Mouse (Mus musculus) kidney, postnatal 0 days (tissue): ENCODE measurements around the gene Dbt. TPM values are rescaled to one million over a fixed set of nuclear protein-coding genes. Genes with fewer than 3 reads are reported as not detected.
A peak's percentile ranks its signal among the peaks of the same experiment; 100 is the strongest.

Source experiments
- ATAC-seq: fragments of 200-750 bp; cut with Nextera tagmentation; replicated peaks from 2 replicates; pipeline ENCODE4 v1.8.0; 2017; ENCODE audit warnings: low read depth, moderate number of reproducible peaks, moderate TSS enrichment, moderate library complexity; ENCODE audit not compliant: low FRiP score
- DNase-seq: peaks from one replicate; pipeline ENCODE4 v3.0.0-alpha.2; 2016; ENCODE audit warnings: low spot score
- H3K27ac ChIP-seq: fragments of 300-500 bp; sonication (generic); 2 replicates; pipeline ENCODE4 v1.5.1; 2014; ENCODE audit warnings: mild to moderate bottlenecking
- H3K27me3 ChIP-seq: fragments of 300-500 bp; sonication (generic); 2 replicates; pipeline ENCODE4 v1.6.1; 2014; ENCODE audit warnings: low read length, mixed read lengths; ENCODE audit not compliant: insufficient read depth
- H3K36me3 ChIP-seq: fragments of 300-500 bp; sonication (generic); 2 replicates; pipeline ENCODE4 v1.6.1; 2014; ENCODE audit warnings: low read length, mixed read lengths; ENCODE audit not compliant: insufficient read depth
- H3K4me1 ChIP-seq: fragments of 300-500 bp; sonication (generic); replicated peaks from 2 replicates; pipeline ENCODE4 v1.6.1; 2014; ENCODE audit warnings: antibody characterized with exemption, low read length, mixed read lengths; ENCODE audit not compliant: insufficient read depth
- H3K4me2 ChIP-seq: fragments of 300-500 bp; sonication (generic); 2 replicates; pipeline ENCODE4 v1.6.1; 2014; ENCODE audit warnings: mild to moderate bottlenecking, low read length, moderate library complexity, mixed read lengths
- H3K4me3 ChIP-seq: fragments of 300-500 bp; sonication (generic); replicated peaks from 2 replicates; pipeline ENCODE4 v1.5.1; 2014; ENCODE audit warnings: low read depth, low read length
- H3K9ac ChIP-seq: fragments of 300-500 bp; sonication (generic); 2 replicates; pipeline ENCODE4 v1.6.1; 2014; ENCODE audit warnings: low read depth, low read length
- H3K9me3 ChIP-seq: fragments of 300-500 bp; sonication (generic); replicated peaks from 2 replicates; pipeline ENCODE4 v1.6.1; 2016; ENCODE audit warnings: low read length, inconsistent platforms, mixed read lengths
- CTCF ChIP-seq: IDR thresholded peaks from 2 replicates; pipeline ENCODE4 v1.5.1; 2016; ENCODE audit warnings: antibody characterized with exemption, low read depth, mild to moderate bottlenecking, moderate library complexity
- WGBS: fragments of 180-500 bp; shearing (Covaris S2); extraction: QIAGEN DNeasy Blood & Tissue Kit; methylation state at CpG from one replicate; pipeline ENCODE4 v1.1.7; 2014; 5-methylcytosine and 5-hydroxymethylcytosine counted together
- polyA plus RNA-seq: library from polyadenylated mRNA; unstranded; fragments of >200 nt; fragmentation: Nextera tagmentation; extraction: Ambion mirVana; gene quantifications from 2 replicates; pipeline ENCODE4 v1.2.1, GENCODE M21; 2015

Gene Dbt
- polyA plus RNA-seq, 1 experiment from 2014 or later, result 12.6 TPM

DNA sequence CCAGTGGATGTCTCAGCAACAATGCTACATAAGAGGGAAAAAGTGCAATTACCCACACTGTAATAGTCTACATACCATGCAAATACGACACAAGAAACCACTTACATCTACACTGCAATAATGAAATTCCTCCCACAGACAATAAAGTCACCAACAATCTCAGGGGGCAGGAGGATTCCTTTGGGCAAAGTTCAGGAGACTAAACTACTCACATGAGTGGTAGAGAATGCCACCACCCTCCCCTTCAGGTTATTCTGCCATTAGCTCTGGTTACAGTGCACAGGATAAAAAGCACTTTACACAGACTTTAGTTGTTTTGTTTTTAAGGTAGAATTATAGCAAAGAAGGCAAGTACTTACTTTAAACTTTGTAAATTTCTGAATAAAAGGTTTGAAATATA lies 17.2 kb upstream of the Dbt start:
- WGBS, result 67% methylated on average over 1 of the region's 1 CpGs
- H3K27me3 ChIP-seq, result no peaks in the 10 kb centered on the region
- no peak for DNase-seq
- ATAC-seq, result no peak
- peaks cover 47% of the 10 kb centered on the region for H3K36me3 ChIP-seq
- no peak overlapping the region for H3K27ac ChIP-seq
- no peak overlapping the region for H3K4me3 ChIP-seq
- no peaks in the 10 kb centered on the region for H3K9me3 ChIP-seq
- H3K4me1 ChIP-seq, result no peaks in the 10 kb centered on the region
- H3K4me2 ChIP-seq, result no peak overlapping the region
- TF ChIP-seq CTCF, result no peak
- H3K9ac ChIP-seq, result no peak overlapping the region

DNA sequence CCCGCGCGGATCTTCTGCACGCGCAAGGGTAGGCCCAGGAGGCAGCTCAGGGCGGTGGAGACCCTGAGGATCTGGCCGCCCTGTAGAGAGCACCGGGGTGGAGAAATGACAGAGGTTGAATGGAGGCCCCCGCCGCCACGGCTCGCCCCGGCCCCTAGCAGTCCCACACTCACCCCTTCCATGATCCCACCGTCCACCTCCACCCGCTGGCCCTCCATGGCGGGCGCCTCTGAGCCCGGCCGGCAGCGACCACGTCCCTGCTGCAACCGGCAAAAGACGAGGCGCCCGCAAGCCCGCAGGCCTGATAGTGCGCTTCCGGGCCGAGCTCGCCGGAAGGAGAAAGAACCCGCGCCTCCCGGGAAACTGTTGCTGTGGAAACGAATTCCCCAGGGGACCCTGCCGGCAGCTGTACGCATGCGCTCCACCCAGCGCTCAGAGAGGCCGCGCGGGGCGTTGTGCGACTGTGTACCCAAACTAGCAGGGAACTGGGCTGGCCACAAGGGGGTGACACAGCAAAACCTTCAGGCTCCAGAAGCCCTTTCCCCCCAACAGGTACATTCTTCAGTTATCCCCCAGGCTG lies 5.0 kb upstream of the Dbt start, which contains the start of gene Rtca:
Gene Rtca, minus strand, starts transcription at position 437 of the 580 bp plus-strand sequence.
- DNase-seq (peak; percentile 98), ATAC-seq (peak; percentile 90)
- Histone ChIP-seq H3K36me3 (peaks cover 18% of the 10 kb centered on the region), H3K27me3 (no peaks in the 10 kb centered on the region), H3K4me3 (peak within 1 kb of the TSS; percentile 75), H3K27ac (peak within 1 kb of the TSS; percentile 70), H3K4me1 (peaks cover 12% of the 10 kb centered on the region), H3K9ac (peak within 1 kb of the TSS; percentile 82), H3K9me3 (no peaks in the 10 kb centered on the region), H3K4me2 (peak within 1 kb of the TSS; percentile 90)
- TF ChIP-seq CTCF, result peak; percentile 97
- under 1% methylated on average over 40 of the region's 44 CpGs for WGBS

DNA sequence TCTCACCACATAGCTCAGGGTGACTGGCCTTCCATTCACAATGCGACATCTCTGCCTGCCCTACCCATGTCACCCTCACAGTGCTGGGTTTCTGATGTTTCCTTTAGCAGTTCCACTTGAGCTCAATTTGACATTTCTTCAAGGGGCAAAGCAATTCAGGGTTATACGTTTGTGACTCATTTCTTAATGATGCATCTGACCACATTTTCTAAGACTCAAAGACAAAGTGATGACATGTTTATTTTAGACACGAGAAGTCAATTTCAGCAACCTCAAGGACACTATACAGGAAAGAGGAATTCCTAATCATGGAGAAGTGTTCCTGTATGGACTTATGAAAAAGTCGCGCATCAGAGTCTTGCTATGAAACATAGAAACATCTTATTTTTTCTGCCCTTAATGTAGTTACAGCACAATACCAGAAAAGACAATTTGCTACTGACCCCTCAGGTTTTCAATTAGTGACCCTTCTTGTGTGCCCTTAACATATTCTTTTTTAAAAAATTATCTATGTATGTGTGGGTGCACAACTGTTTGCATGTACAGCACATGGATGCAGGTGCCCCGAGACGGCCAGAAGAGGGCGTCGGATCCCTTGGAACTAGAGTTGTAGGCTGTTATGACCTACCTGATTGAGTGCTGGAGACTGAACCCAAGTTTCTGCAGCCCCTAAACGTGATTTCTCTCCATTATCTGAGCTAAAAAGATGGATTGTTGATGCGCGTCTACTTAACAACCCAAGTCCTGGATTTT lies 543 bp upstream of the Dbt start:
- H3K4me1 ChIP-seq, result peaks cover 7% of the 10 kb centered on the region
- no peaks in the 10 kb centered on the region for H3K27me3 ChIP-seq
- H3K27ac ChIP-seq, result no peak overlapping the region
- peak overlapping the region; percentile 82 for H3K4me2 ChIP-seq
- DNase-seq (no peak), ATAC-seq (peak; percentile 31)
- WGBS, result 42% methylated on average over 12 of the region's 12 CpGs
- peak overlapping the region; percentile 49 for H3K4me3 ChIP-seq
- no peaks in the 10 kb centered on the region for H3K9me3 ChIP-seq
- no peaks in the 10 kb centered on the region for H3K36me3 ChIP-seq
- peak; percentile 57 for TF ChIP-seq CTCF
- no peak overlapping the region for H3K9ac ChIP-seq

- no peaks in the 10 kb centered on the region for H3K9me3 ChIP-seq
- no peak for DNase-seq
- H3K9ac ChIP-seq, result no peak overlapping the region
- no peaks in the 10 kb centered on the region for H3K27me3 ChIP-seq
- 71% methylated on average over 12 of the region's 12 CpGs for WGBS
- TF ChIP-seq CTCF, result no peak
- H3K4me1 ChIP-seq, result no peaks in the 10 kb centered on the region
- ATAC-seq, result no peak
- no peak overlapping the region for H3K4me3 ChIP-seq
- no peak overlapping the region for H3K4me2 ChIP-seq
- no peak overlapping the region for H3K27ac ChIP-seq
- H3K36me3 ChIP-seq, result no peaks in the 10 kb centered on the region; the same call in 1 of the 2 replicates
Measured at GRCm38 (mm10) chr3:116520141-116520761, 7.4 kb downstream of the Dbt start.

DNA sequence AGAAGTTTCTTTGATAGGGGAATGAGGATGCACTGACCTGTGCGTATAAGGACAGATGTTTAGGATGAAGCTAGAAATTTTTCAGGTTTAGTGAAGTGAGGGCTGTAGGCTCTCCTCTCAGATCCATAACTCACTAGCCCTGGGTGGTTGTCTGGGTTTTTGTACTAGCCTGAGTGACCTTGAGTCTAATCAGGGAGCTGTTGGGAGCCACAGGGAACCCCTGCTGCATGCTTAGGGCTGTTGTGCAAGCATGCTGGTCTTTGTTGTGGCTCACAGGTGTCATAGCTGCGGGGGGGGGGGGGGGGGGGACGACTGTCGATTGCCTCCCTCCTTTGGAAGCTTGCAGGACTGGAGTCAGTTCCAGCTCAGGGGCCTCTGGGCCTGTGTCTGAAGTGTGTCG lies 16.9 kb downstream of the Dbt start:
- H3K27ac ChIP-seq, result no peak overlapping the region
- no peak overlapping the region for H3K4me2 ChIP-seq
- no peak for TF ChIP-seq CTCF
- no peak overlapping the region for H3K4me3 ChIP-seq
- H3K36me3 ChIP-seq, result 0 out of 2 replicates have a peak, but pooled peaks cover 10% of the 10 kb centered on the region
- no peaks in the 10 kb centered on the region for H3K4me1 ChIP-seq
- H3K27me3 ChIP-seq, result no peaks in the 10 kb centered on the region
- DNase-seq (no peak), ATAC-seq (no peak)
- H3K9ac ChIP-seq, result no peak overlapping the region
- WGBS, result 36% methylated on average over 4 of the region's 5 CpGs
- H3K9me3 ChIP-seq, result no peaks in the 10 kb centered on the region

DNA sequence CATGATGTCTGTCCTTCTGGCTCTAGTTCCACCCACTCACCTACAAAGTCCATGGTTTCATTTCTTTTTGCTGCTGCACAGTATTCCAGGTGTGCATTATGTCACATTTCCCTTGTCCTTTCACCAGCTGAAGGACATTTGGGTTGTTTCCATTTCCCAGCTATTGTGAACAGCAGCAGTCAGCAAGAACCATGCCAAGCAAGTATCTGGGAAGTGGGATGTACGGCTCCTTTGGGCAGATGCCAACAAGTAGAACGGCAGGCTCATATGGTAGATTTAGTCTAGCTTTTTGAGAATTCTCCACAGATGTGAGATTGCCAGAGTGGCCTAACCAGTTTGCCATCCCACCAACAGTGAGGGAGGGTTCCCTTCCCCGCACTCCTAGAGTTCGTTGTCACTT lies 18.0 kb downstream of the Dbt start:
- Histone ChIP-seq H3K4me2 (no peak overlapping the region), H3K27me3 (no peaks in the 10 kb centered on the region), H3K9me3 (no peaks in the 10 kb centered on the region), H3K27ac (no peak overlapping the region), H3K9ac (no peak overlapping the region), H3K4me3 (no peak overlapping the region), H3K36me3 (peaks cover 21% of the 10 kb centered on the region; the same call in 1 of the 2 replicates), H3K4me1 (no peaks in the 10 kb centered on the region)
- DNase-seq (no peak), ATAC-seq (no peak)
- TF ChIP-seq CTCF, result no peak
- WGBS, result 79% methylated on average over 4 of the region's 4 CpGs
